Mouse (Mus musculus) R1 (cell line): ENCODE data around the gene Nfe2l3.
"Not testable (repeated sequence)": the region's sequence is repeated elsewhere in the genome, so short reads cannot be mapped to it uniquely, and the experiment has no call there.

Source experiments
- DNase-seq: peaks from one replicate; pipeline ENCODE4 v3.0.0-alpha.2; 2018; ENCODE audit warnings: low read depth, low spot score

Gene Nfe2l3

DNA sequence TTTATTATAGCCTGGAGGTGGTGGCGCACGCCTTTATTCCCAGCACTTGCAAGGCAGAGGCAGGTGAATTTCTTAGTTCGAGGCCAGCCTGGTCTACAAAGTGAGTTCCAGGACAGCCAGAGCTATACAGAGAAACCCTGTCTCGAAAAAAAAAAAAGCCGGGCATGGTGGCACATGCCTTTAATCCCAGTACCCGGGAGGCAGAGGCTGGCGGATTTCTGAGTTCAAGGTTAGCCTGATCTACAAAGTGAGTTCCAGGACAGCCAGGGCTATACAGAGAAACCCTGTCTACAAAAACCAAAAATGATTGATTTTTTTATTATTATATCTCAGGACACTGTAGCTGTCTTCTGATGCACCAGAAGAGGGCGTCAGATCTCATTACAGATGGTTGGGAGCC lies 52.1 kb downstream of the Nfe2l3 start:
- not testable (repeated sequence) for DNase-seq

- DNase-seq, result peak; percentile 86
Observed at GRCm38 (mm10) chr6:51485646-51486045, 53.2 kb downstream of the Nfe2l3 start.

DNA sequence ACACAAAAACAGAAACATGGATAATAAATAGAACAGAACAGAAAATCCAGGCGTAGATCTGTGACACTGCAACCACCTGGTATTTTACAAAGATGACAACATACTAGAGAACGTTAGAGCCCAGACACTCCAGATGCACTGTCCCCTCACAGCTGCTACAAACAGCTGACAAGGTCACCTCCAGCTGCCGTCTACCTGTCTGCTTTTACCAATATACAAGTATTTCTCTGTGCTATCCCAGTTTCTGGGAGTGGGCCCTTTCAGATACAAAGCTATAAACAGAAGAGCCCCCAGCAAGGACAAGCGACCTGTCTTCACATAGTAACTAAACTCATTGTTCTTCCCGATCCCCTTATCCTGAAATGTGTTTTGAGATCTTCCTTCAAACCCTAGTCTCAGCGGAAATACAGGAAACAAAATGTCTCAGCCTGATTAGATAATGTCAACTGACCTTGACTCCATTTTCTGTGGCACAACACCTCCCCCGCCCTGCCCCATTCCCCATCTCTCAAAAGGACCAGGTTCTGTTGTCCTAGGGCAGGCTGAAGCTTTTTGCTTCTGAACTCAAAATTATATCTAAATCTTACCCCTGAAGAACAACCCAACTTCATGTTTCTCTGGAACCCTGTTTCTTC lies 53.7 kb downstream of the Nfe2l3 start:
- peak; percentile 25 for DNase-seq

- no peak for DNase-seq
Observed at GRCm38 (mm10) chr6:51486731-51487130, 54.3 kb downstream of the Nfe2l3 start.

- no peak for DNase-seq
Observed at GRCm38 (mm10) chr6:51489787-51490186, 57.3 kb downstream of the Nfe2l3 start.

- no peak for DNase-seq
Observed at GRCm38 (mm10) chr6:51497321-51498111, 65.0 kb downstream of the Nfe2l3 start.

DNA sequence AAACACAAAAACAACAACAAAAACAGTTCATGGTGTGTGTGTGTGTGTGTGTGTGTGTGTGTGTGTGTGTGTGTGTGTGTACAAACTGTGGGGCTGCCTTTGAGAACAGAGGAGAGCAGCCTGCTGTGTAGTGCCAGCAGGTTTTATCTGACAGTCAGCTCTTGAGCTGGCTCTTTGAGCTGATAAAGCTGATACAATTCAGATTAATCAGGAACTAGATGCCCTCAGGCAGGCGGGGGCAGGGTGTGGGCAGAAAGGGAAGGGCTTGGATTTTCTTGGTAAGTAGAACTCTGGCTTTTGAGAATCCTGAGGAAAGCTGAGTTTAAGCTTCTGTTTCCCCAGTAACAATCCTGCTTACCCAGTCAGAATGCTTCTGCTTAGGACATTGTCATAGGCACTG lies 73.2 kb downstream of the Nfe2l3 start:
- DNase-seq, result no peak

DNA sequence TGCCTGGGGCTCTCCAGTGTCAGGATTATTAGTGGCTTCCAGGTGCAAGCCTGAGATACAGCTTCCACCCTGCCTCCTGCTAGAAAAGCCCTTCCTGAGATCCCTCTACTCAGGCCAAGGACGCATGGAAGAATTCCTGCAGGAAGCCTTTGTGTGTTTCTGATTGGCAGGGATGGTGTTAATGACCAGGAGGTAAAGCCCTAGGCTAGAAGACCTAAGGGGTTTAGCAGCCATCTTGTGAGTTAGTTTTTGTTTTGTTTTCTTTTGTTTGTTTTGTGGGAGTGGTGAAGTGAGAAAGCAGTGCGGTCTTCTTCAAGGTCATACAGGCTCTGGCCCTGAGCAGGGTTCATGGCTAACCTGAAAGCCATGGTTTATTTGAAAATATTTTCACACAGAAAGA lies 75.1 kb downstream of the Nfe2l3 start:
- peak; percentile 76 for DNase-seq
